Mouse (Mus musculus) kidney, embryonic 14.5 days (tissue): Measurements from ENCODE around the gene Slc5a5. TPM values are rescaled to one million over a fixed set of nuclear protein-coding genes. Genes with fewer than 3 reads are reported as not detected.
A peak's percentile ranks its signal among the peaks of the same experiment; 100 is the strongest.

Experiments used
- ATAC-seq: fragments of 200-750 bp; cut with Nextera tagmentation; 2 replicates; pipeline ENCODE4 v1.8.0; 2017; ENCODE audit warnings: moderate number of reproducible peaks, mild to moderate bottlenecking, moderate TSS enrichment, moderate library complexity; ENCODE audit not compliant: low FRiP score, low TSS enrichment
- H3K27ac ChIP-seq: fragments of 300-500 bp; sonication (generic); 2 replicates; pipeline ENCODE4 v1.5.1; 2014; ENCODE audit warnings: low read depth, mild to moderate bottlenecking, low read length, moderate library complexity, mixed read lengths
- H3K27me3 ChIP-seq: fragments of 300-500 bp; sonication (generic); 2 replicates; pipeline ENCODE4 v1.6.1; 2014; ENCODE audit warnings: mild to moderate bottlenecking, low read length; ENCODE audit not compliant: control insufficient read depth, insufficient read depth
- H3K36me3 ChIP-seq: fragments of 300-500 bp; sonication (generic); 2 replicates; pipeline ENCODE4 v1.6.1; 2014; ENCODE audit warnings: low read length, mixed read lengths; ENCODE audit not compliant: control insufficient read depth, insufficient read depth
- H3K4me1 ChIP-seq: fragments of 300-500 bp; sonication (generic); 2 replicates; pipeline ENCODE4 v1.6.1; 2014; ENCODE audit warnings: low read length, mixed read lengths; ENCODE audit not compliant: control insufficient read depth, insufficient read depth
- H3K4me2 ChIP-seq: fragments of 300-500 bp; sonication (generic); replicated peaks from 2 replicates; pipeline ENCODE4 v1.6.1; 2014; ENCODE audit warnings: low read depth, mild to moderate bottlenecking, low read length
- H3K4me3 ChIP-seq: fragments of 300-500 bp; sonication (generic); 2 replicates; pipeline ENCODE4 v1.5.1; 2014; ENCODE audit warnings: mild to moderate bottlenecking, low read length
- H3K9ac ChIP-seq: fragments of 300-500 bp; sonication (generic); 2 replicates; pipeline ENCODE4 v1.6.1; 2014; ENCODE audit warnings: low read depth, mild to moderate bottlenecking, low read length, moderate library complexity
- H3K9me3 ChIP-seq: fragments of 300-500 bp; sonication (generic); 2 replicates; pipeline ENCODE4 v1.6.1; 2016; ENCODE audit warnings: low read length; ENCODE audit not compliant: control insufficient read depth
- WGBS: fragments of 180-500 bp; shearing (Covaris S2); extraction: QIAGEN DNeasy Blood & Tissue Kit; methylation state at CpG from one replicate; pipeline ENCODE4 v1.1.7; 2014; 5-methylcytosine and 5-hydroxymethylcytosine counted together
- polyA plus RNA-seq: library from polyadenylated mRNA; unstranded; fragments of >200 nt; fragmentation: Nextera tagmentation; extraction: Ambion mirVana; gene quantifications from 2 replicates; pipeline ENCODE4 v1.2.1, GENCODE M21; 2014

The Slc5a5 gene
- polyA plus RNA-seq, 1 experiment from 2014 or later = 0.09 TPM

- Histone ChIP-seq H3K27ac (peak overlapping the region; percentile 27), H3K9me3 (no peaks in the 10 kb centered on the region), H3K4me2 (no peak overlapping the region)
Observed at GRCm38 (mm10) chr8:70840590-70840989, 52.0 kb downstream of the Slc5a5 start.

GRCm38 (mm10) chr8:70839408-70840351, 52.9 kb downstream of the Slc5a5 start, which contains the start of gene Arrdc2:
Gene Arrdc2 (minus strand): TSS chr8:70839720.
- peak within 1 kb of the TSS; percentile 88 for H3K4me2 ChIP-seq
- no peaks in the 10 kb centered on the region for H3K9me3 ChIP-seq
- peak within 1 kb of the TSS; percentile 79 for H3K9ac ChIP-seq
- H3K36me3 ChIP-seq = peaks cover 10% of the 10 kb centered on the region; the same call in 1 of the 2 replicates
- ATAC-seq = peak; percentile 96
- 2% methylated on average over 55 of the region's 55 CpGs for WGBS
- peak within 1 kb of the TSS; percentile 83 for H3K27ac ChIP-seq
- H3K4me3 ChIP-seq = peak within 1 kb of the TSS; percentile 79
- H3K27me3 ChIP-seq = no peaks in the 10 kb centered on the region
- H3K4me1 ChIP-seq = no peaks in the 10 kb centered on the region; the same call in 1 of the 2 replicates

More at GRCm38 (mm10) chr8:70840590-70840989, 52.0 kb downstream of the Slc5a5 start:
- Histone ChIP-seq H3K4me3 (no peak overlapping the region), H3K9ac (no peak overlapping the region), H3K27me3 (no peaks in the 10 kb centered on the region), H3K4me1 (no peaks in the 10 kb centered on the region; the same call in 1 of the 2 replicates), H3K36me3 (peaks cover 6% of the 10 kb centered on the region; the same call in 1 of the 2 replicates)
- ATAC-seq = no peak
- 46% methylated on average over 10 of the region's 10 CpGs for WGBS

GRCm38 (mm10) chr8:70838654-70839407, 53.7 kb downstream of the Slc5a5 start:
- 2% methylated on average over 66 of the region's 66 CpGs for WGBS
- Histone ChIP-seq H3K4me3 (peak overlapping the region; percentile 79), H3K4me1 (no peaks in the 10 kb centered on the region; the same call in 1 of the 2 replicates), H3K27me3 (no peaks in the 10 kb centered on the region), H3K9me3 (no peaks in the 10 kb centered on the region), H3K9ac (peak overlapping the region; percentile 79), H3K4me2 (peak overlapping the region; percentile 88), H3K27ac (peak overlapping the region; percentile 83), H3K36me3 (peaks cover 10% of the 10 kb centered on the region; the same call in 1 of the 2 replicates)
- peak; percentile 21 for ATAC-seq

GRCm38 (mm10) chr8:70836666-70837065, 55.9 kb downstream of the Slc5a5 start:
- Histone ChIP-seq H3K9ac (no peak overlapping the region), H3K4me1 (peaks cover 7% of the 10 kb centered on the region; the same call in 1 of the 2 replicates), H3K4me3 (no peak overlapping the region), H3K27ac (no peak overlapping the region), H3K4me2 (no peak overlapping the region), H3K9me3 (no peaks in the 10 kb centered on the region), H3K27me3 (no peaks in the 10 kb centered on the region), H3K36me3 (peaks cover 10% of the 10 kb centered on the region; the same call in 1 of the 2 replicates)
- no peak for ATAC-seq
- WGBS = 86% methylated on average over 12 of the region's 12 CpGs

GRCm38 (mm10) chr8:70834071-70834470, 58.5 kb downstream of the Slc5a5 start:
- Histone ChIP-seq H3K4me1 (0 out of 2 replicates have a peak, but pooled peaks cover 7% of the 10 kb centered on the region), H3K4me3 (no peak overlapping the region), H3K36me3 (peaks cover 10% of the 10 kb centered on the region; the same call in 1 of the 2 replicates), H3K9ac (no peak overlapping the region), H3K27me3 (no peaks in the 10 kb centered on the region), H3K9me3 (no peaks in the 10 kb centered on the region), H3K4me2 (no peak overlapping the region), H3K27ac (no peak overlapping the region)
- ATAC-seq = no peak
- 93% methylated on average over 3 of the region's 3 CpGs for WGBS

- H3K9me3 ChIP-seq = no peaks in the 10 kb centered on the region
- no peak overlapping the region for H3K4me2 ChIP-seq
- 0 out of 2 replicates have a peak, but pooled peaks cover 7% of the 10 kb centered on the region for H3K4me1 ChIP-seq
- H3K27me3 ChIP-seq = no peaks in the 10 kb centered on the region
- H3K27ac ChIP-seq = no peak overlapping the region
- no peak; the same call in 1 of the 2 replicates for ATAC-seq
- H3K4me3 ChIP-seq = no peak overlapping the region
- peaks cover 10% of the 10 kb centered on the region; the same call in 1 of the 2 replicates for H3K36me3 ChIP-seq
- H3K9ac ChIP-seq = no peak overlapping the region
- WGBS = 47% methylated on average over 15 of the region's 15 CpGs
Observed at GRCm38 (mm10) chr8:70833520-70833919, 59.0 kb downstream of the Slc5a5 start.

GRCm38 (mm10) chr8:70833018-70833482, 59.5 kb downstream of the Slc5a5 start:
- Histone ChIP-seq H3K4me3 (no peak overlapping the region), H3K27ac (no peak overlapping the region), H3K27me3 (no peaks in the 10 kb centered on the region), H3K9ac (no peak overlapping the region), H3K4me1 (0 out of 2 replicates have a peak, but pooled peaks cover 7% of the 10 kb centered on the region), H3K4me2 (no peak overlapping the region), H3K36me3 (peaks cover 10% of the 10 kb centered on the region; the same call in 1 of the 2 replicates), H3K9me3 (no peaks in the 10 kb centered on the region)
- ATAC-seq = no peak; the same call in 1 of the 2 replicates
- WGBS = 41% methylated on average over 9 of the region's 9 CpGs
